Mouse (Mus musculus) brain, adult 2 months (tissue): ENCODE measurements around the gene Creld1.

Experiments
- DNase-seq: peaks from one replicate; pipeline ENCODE4 v3.0.0; 2011; ENCODE audit warnings: low read depth, low spot score

The Creld1 gene

DNA sequence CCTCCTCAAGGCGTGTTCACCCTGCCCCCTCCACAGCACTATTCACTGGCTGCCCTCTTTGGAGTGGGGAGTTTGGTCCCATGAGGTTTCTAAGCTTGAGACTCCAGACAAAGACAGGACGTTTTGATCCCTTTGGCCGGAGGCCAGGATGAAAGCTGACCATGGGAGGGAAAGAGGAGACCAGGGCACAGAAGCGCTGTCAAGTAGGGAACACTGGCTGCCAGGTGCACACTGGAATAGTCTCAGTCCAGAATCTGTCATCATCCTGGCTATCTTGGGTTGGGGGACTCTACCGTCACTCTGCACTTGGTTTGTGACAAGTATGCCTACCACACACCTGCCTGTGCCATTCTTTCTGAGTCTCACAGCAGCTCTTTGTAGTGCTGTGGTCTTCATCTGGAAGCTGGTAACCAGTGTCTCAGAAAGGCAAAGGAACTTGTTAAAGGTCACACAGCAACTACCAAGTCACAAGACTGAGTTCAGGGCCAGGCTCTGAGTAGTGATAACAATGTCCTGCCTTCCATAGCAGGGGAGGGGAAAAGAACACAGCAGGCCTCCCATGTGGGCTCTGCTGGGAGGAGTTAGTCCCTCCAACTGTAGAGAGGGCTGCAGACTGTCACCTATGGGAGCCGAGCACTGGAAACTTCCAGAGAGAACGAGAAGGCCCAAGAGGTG, 25.3 kb downstream of the Creld1 start:
- no peak for DNase-seq

GRCm38 (mm10) chr6:113508947-113509280, 25.8 kb downstream of the Creld1 start:
- DNase-seq: peak; percentile 90

GRCm38 (mm10) chr6:113513944-113514343, 30.8 kb downstream of the Creld1 start:
- no peak for DNase-seq

- DNase-seq: no peak
Measured at GRCm38 (mm10) chr6:113514600-113514999, 31.5 kb downstream of the Creld1 start.

- DNase-seq: no peak
Measured at GRCm38 (mm10) chr6:113517434-113518080, 34.5 kb downstream of the Creld1 start.

DNA sequence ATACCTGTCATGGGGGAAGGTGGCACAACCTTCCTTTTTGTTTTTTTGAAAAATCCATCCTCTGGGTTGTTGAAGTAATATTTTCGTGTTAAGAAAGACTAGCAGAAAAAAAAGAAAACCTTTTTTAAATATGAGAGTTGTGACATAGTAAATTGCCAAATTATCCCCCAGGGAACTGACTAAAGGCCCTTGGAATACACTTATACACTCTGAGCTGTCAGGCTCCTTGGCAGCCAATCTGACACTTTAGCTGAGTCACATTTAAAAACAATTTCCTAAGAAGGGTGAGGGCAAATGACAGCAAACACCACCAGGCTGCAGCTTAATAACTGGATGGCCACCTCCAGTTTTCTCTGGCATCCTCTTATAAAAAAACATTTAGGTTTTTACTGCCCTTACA, 39.2 kb downstream of the Creld1 start:
- DNase-seq: no peak

DNA sequence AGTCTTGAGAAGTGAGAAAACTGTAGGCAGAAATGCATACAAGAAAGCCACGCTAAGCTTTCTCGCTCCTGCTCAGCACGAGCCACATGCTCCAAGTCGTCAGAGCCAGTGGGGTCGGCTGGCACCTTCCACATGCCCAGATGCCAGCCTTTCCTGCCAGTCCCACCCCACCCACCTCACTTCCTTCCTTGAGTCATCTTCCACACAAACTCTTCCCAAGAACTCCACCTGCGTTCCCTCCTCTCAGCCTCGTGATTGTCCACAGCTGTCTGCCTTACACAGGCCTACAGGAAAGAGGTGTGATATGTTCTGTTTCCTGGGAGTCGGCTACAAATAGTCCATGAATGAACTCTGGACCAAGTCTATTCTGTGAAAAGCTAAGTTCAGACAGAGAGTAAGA, 40.3 kb downstream of the Creld1 start:
- peak; percentile 80 for DNase-seq

- peak; percentile 94 for DNase-seq
Measured at GRCm38 (mm10) chr6:113530932-113531839, 48.1 kb downstream of the Creld1 start, which contains the start of the genes Emc3 and Fancd2. Emc3 (minus strand) TSS chr6:113531652. Fancd2 (plus strand) TSS chr6:113531682.

- no peak for DNase-seq
Measured at GRCm38 (mm10) chr6:113531840-113532404, 48.8 kb downstream of the Creld1 start.

DNA sequence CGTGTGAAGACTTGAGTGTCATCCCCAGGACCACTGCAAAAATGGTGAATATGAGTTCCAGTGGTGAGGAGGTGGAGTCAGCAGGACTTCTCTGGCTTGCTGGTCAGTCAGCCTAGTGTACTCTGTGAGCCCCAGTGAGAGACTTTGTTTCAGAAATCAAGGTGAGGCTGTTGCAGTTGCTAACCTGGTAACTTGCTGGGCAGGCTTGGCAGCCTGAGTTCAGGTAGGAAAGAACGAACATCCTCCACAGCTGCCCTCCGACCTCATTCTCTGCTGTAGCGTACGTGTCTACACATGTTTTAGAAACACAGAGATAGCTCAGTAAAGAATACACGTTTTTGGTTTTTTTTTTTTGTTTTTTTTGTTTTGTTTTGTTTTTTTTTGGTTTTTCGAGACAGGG, 51.8 kb downstream of the Creld1 start:
- DNase-seq: no peak

DNA sequence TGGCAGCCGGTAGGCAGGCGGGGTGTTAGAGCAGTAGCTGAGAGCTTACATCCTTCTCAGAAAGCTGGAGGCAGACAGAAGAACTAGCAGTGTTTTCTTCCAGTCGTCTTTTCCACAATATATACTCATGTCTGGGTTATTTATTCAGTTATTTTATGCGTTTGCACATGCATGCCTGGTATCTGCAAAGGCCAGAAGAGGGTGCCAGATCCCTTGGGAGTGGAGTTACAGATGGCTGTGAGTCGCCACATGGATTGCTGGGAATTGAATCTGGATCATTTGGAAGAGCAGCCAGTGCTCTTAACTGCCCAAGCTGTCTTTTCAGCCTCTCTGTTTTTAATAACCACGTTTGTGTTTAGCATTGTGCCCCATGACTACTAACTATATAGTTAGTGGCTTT, 58.5 kb downstream of the Creld1 start:
- no peak for DNase-seq
